In the genomic region with DNA sequence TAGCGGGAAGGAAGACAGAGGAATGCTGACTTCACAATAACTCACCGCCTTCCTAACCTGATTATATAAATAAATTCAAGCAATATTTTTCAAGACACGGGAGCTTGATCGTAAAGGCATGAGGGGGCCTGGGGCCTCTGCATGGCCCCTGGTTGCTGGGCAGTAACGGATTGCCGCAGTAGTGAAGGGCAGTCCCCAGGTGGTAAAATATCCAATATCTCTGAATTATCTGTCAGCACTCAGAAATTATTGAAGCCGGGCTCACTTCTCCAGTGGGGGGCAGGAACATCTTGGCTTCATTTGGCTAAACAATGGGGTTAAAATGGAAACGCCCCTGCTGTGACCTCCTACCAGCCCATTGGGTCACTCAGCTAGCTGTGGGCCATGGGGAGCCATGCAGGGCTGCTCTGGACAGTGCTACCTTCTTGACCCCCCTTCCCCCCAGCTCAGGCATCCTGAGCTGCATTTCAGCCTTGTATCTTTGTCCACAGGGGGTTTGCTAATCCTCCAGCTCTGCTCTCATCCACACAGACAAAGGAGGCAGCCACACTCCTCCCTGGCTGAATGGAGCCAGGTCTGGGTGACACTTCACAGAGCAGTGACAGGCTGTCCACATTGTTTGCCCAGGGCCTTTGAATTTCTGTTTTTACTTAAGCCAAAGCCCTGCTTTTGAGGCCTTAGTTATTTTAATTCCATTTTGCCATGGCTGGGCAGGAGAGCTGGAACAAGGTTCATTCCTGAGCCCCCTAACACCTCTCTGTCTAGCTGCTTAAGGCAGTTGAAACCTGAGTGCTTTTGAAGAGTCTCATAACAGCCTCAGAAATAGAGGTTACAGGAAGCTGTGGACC, we compare ENCODE assay signal across 12 mouse cellular contexts.
DNase-seq lines count a peak whose midpoint lies in the region; ATAC-seq and TF ChIP-seq lines count a peak whose summit lies in the region.
"Had no signal": no experiment of that assay in that cellular context is flagged by ENCODE, and none has a peak within 500 bp of the region (broad histone marks: within the 10 kb centered on the region; RNA-seq: fewer than 3 reads in every experiment).

No protein-coding gene starts in this region.

- no peaks in the 10 kb centered on the region for H3K36me3 ChIP-seq in thymus, adult 2 months (ENCODE audit: control insufficient read depth, insufficient read depth, low read length)
- H3K36me3 ChIP-seq in midbrain, embryonic 13.5 days: no peaks in the 10 kb centered on the region

- H3K27ac ChIP-seq in thymus, adult 2 months (ENCODE audit: control insufficient read depth, insufficient read depth, low read length): no peak overlapping the region
- peak overlapping the region; percentile 82 for H3K27ac ChIP-seq in midbrain, embryonic 13.5 days

- H3K9ac ChIP-seq in midbrain, embryonic 13.5 days (replicated peaks): no peak overlapping the region
- H3K9ac ChIP-seq: liver, postnatal 0 days had no signal

- 81% methylated on average over 8 of the region's 8 CpGs for WGBS in thymus, adult 2 months
- 4% methylated on average over 8 of the region's 8 CpGs for WGBS in midbrain, embryonic 13.5 days

- H3K9me3 ChIP-seq in midbrain, embryonic 13.5 days: no peaks in the 10 kb centered on the region

- no peak overlapping the region for H3K4me3 ChIP-seq in thymus, adult 2 months (ENCODE audit: control insufficient read depth, insufficient read depth, low read length)
- no peak overlapping the region for H3K4me3 ChIP-seq in midbrain, embryonic 13.5 days (replicated peaks)

- H3K4me2 ChIP-seq in midbrain, embryonic 13.5 days (replicated peaks): 0 out of 2 replicates have a peak overlapping the region, but pooled peaks have one; percentile 2

- ATAC-seq in midbrain, embryonic 13.5 days: peak; percentile 90
- ATAC-seq: liver, postnatal 0 days had no signal

- no peak for TF ChIP-seq CTCF in thymus, adult 2 months (IDR thresholded peaks at IDR 0.05; ENCODE audit: borderline replicate concordance, control insufficient read depth, extremely low read depth, insufficient read depth, low read length, poor library complexity)

- DNase-seq in thymus, postnatal 0 days (ENCODE audit: low spot score): peak; percentile 7
- DNase-seq in thymus, adult 2 months: no peak
- DNase-seq in forelimb bud, embryonic 11.5 days (ENCODE audit: low read depth, low spot score): peak; percentile 14
- peak; percentile 11 for DNase-seq in retina, postnatal 7 days (ENCODE audit: low read depth, low spot score)
- no peak for DNase-seq in kidney, adult 8-10 months
- no peak for DNase-seq in adrenal gland, postnatal 14 days
- no peak for DNase-seq in adrenal gland, adult 8-10 months
- DNase-seq: heart, adult 18-20 months; kidney, postnatal 25 days; liver, postnatal 0 days had no signal

- no peak for TF ChIP-seq POLR2A in thymus, adult 2 months (IDR thresholded peaks at IDR 0.05; ENCODE audit: control insufficient read depth, extremely low read depth, insufficient read depth, low read length, poor library complexity)

- no peaks in the 10 kb centered on the region for H3K27me3 ChIP-seq in thymus, adult 2 months (ENCODE audit: control insufficient read depth, insufficient read depth, low read length)
- 0 out of 2 replicates have a peak, but pooled peaks cover 5% of the 10 kb centered on the region for H3K27me3 ChIP-seq in midbrain, embryonic 13.5 days
- H3K27me3 ChIP-seq: CH12.LX had no signal

- no peaks in the 10 kb centered on the region for H3K4me1 ChIP-seq in thymus, adult 2 months (replicated peaks; ENCODE audit: control insufficient read depth, insufficient read depth, low read length)
- peaks cover 19% of the 10 kb centered on the region for H3K4me1 ChIP-seq in midbrain, embryonic 13.5 days (replicated peaks)

Comparison
In these comparisons a context has a peak if more than half of its experiments do, and no peak if none do; other contexts are left out.
1. DNase-seq: peak in thymus, postnatal 0 days (single experiment), forelimb bud, embryonic 11.5 days (single experiment) and retina, postnatal 7 days (single experiment); none in thymus, adult 2 months (single experiment), kidney, adult 8-10 months (0 of 2), adrenal gland, postnatal 14 days (single experiment) and adrenal gland, adult 8-10 months (single experiment).